Mouse (Mus musculus) cerebellum, adult 2 months (tissue): ENCODE results near the gene Pick1. TPM values are rescaled to one million over a fixed set of nuclear protein-coding genes. Genes with fewer than 3 reads are reported as not detected.

Experiments used
- DNase-seq, 2 experiments: peaks; one replicate each; pipeline ENCODE4 v3.0.0; 2021
- H3K27ac ChIP-seq: fragments of 200-500 bp; 2 replicates; pipeline ENCODE4 v1.5.1; 2012; ENCODE audit warnings: low read length, control low read depth, inconsistent platforms; ENCODE audit not compliant: insufficient read depth
- H3K27me3 ChIP-seq: fragments of 200-500 bp; 2 replicates; pipeline ENCODE4 v1.6.1; 2012; ENCODE audit warnings: inconsistent platforms, mild to moderate bottlenecking, low read length, moderate library complexity; ENCODE audit not compliant: control insufficient read depth, insufficient read depth
- H3K4me1 ChIP-seq: fragments of 200-500 bp; 2 replicates; pipeline ENCODE4 v1.6.1; 2011; ENCODE audit warnings: low read length; ENCODE audit not compliant: control insufficient read depth, insufficient read depth
- H3K4me3 ChIP-seq: fragments of 200-500 bp; replicated peaks from 2 replicates; pipeline ENCODE3; 2011; ENCODE audit warnings: mild to moderate bottlenecking, low read depth, low read length, control low read depth; ENCODE audit not compliant: insufficient read depth
- CTCF ChIP-seq: fragments of 200-500 bp; IDR thresholded peaks from 2 replicates; pipeline ENCODE4 v1.5.1; 2011; ENCODE audit warnings: low read depth, mild to moderate bottlenecking, control low read depth, low read length, moderate library complexity, borderline replicate concordance; ENCODE audit not compliant: insufficient read depth
- POLR2A ChIP-seq: fragments of 200-500 bp; IDR thresholded peaks from 2 replicates; pipeline ENCODE4 v1.6.1; 2011; ENCODE audit warnings: low read length, control low read depth, borderline replicate concordance; ENCODE audit not compliant: insufficient read depth
- WGBS: fragments of 180-500 bp; shearing (Covaris S2); methylation state at CpG from one replicate; pipeline ENCODE4 v1.1.7; 2018; 5-methylcytosine and 5-hydroxymethylcytosine counted together
- polyA plus RNA-seq: library from polyadenylated mRNA; depleted of rRNA; stranded (reverse); fragments of >200 nt; gene quantifications from 2 replicates; pipeline ENCODE4 v1.2.3, GENCODE M21; 2012

Pick1 gene
- polyA plus RNA-seq, 1 experiment: 93.1 TPM

- no peak overlapping the region for H3K27ac ChIP-seq
- TF ChIP-seq CTCF (no peak), POLR2A (no peak)
- H3K4me1 ChIP-seq: peaks cover 4% of the 10 kb centered on the region; the same call in 1 of the 2 replicates
- no peak for DNase-seq
- no peaks in the 10 kb centered on the region for H3K27me3 ChIP-seq
- WGBS: 18% methylated on average over 24 of the region's 24 CpGs
- no peak overlapping the region for H3K4me3 ChIP-seq
These were observed 23.6 kb downstream of the Pick1 start for GRCm38 (mm10) chr15:79252580-79252979.

DNA sequence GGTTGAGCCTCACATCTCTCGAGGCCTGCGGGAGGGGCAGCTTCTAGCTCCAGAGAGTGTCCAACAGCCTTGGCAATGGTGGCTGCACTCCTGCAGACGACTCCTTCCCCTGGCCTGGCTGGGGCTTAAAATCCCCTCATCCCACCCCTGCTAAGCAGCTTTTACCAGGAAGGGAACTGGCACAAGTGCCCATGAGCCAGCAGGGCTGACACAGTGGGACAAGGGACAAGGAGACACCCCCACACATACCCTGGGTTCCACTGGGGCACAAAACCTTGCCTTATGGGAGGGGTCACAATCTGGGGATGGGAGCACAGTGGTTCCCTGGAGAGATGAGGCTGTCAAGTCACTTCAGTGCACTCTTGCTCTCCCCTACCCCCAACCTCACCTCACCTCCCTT lies 25.7 kb downstream of the Pick1 start, which contains the start of gene Slc16a8:
Gene Slc16a8, minus strand, starts transcription at position 101 of the 400 bp plus-strand sequence.
- H3K4me1 ChIP-seq: peaks cover 4% of the 10 kb centered on the region; the same call in 1 of the 2 replicates
- H3K27ac ChIP-seq: no peak within 1 kb of the TSS
- TF ChIP-seq CTCF: no peak
- no peak for DNase-seq
- WGBS: 20% methylated on average over 3 of the region's 3 CpGs
- H3K4me3 ChIP-seq: no peak within 1 kb of the TSS
- no peaks in the 10 kb centered on the region; the same call in 1 of the 2 replicates for H3K27me3 ChIP-seq

GRCm38 (mm10) chr15:79258521-79258920 lies 29.5 kb downstream of the Pick1 start:
- no peak for DNase-seq
- Histone ChIP-seq H3K4me1 (no peaks in the 10 kb centered on the region), H3K27me3 (peaks cover 7% of the 10 kb centered on the region; the same call in 1 of the 2 replicates), H3K4me3 (no peak overlapping the region), H3K27ac (no peak overlapping the region)
- WGBS: 25% methylated on average over 17 of the region's 17 CpGs
- TF ChIP-seq POLR2A: no peak
- TF ChIP-seq CTCF: no peak

DNA sequence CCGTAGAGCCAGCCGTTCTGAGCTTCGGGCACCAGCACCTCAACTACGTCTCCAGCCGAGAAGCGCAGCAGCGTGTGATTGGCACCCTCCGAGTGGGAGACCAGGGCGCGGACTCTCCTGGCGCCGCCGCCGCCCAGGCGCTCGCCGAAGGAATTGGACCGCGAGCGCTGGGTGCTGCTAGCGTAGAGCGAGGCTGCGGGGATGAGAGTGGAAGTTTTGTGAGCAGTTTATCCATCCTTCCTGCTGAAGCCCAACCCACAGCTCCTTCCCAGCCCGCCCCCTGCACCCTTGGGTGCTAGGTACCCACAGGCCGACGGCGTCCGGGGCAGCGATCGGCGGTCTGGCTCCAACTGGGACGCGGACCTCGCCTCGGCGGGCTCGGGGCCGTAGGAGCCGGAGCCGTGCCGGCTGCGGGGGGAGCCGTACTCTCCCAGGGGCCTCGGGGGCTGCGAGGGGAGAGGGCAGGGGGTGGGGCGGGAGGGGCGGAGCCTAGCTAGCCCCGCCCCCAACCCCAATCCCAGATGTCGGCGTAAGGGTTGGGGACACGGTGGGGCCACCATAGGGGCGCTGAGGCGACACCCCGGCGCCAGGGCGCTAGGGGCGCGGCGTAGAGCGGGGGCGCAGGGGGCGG lies 32.2 kb downstream of the Pick1 start:
- H3K27ac ChIP-seq: no peak overlapping the region
- no peak for DNase-seq
- WGBS: 1% methylated on average over 61 of the region's 62 CpGs
- H3K4me3 ChIP-seq: peak overlapping the region; percentile 2
- no peaks in the 10 kb centered on the region for H3K4me1 ChIP-seq
- TF ChIP-seq CTCF: no peak
- no peak for TF ChIP-seq POLR2A
- H3K27me3 ChIP-seq: peaks cover 7% of the 10 kb centered on the region; the same call in 1 of the 2 replicates

DNA sequence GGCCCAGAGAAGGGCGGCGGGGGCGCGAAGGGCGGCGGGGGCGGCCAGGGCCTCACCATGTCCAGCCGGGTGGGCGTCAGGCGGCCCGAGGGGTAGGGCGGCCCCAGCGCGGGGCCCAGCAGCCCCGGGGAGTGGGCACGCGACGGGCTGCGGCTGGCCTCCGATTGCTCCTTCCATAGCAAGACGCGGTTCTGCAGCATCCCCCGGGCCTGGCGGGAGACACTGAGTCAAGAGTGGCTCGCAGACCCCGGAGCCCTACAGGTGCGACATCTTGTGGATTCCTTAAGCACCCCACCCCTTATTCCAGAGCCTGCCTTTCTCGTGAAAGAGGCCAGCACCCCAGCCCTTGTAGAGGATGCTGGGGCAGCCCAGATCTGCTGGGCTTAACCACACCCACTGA lies 32.8 kb downstream of the Pick1 start:
- WGBS: 2% methylated on average over 28 of the region's 28 CpGs

GRCm38 (mm10) chr15:79262375-79262774 lies 33.4 kb downstream of the Pick1 start:
- no peak overlapping the region for H3K27ac ChIP-seq
- H3K4me3 ChIP-seq: no peak overlapping the region
- no peak for DNase-seq
- peaks cover 7% of the 10 kb centered on the region; the same call in 1 of the 2 replicates for H3K27me3 ChIP-seq
- H3K4me1 ChIP-seq: no peaks in the 10 kb centered on the region
- 0 out of 2 replicates have a peak, but pooled peaks have one; percentile 2 for TF ChIP-seq CTCF
- no peak for TF ChIP-seq POLR2A
- WGBS: 19% methylated on average over 13 of the region's 13 CpGs

More for the DNA sequence above, 32.8 kb downstream of the Pick1 start:
- no peaks in the 10 kb centered on the region for H3K4me1 ChIP-seq
- H3K27ac ChIP-seq: no peak overlapping the region
- TF ChIP-seq POLR2A: no peak
- TF ChIP-seq CTCF: no peak
- no peak for DNase-seq
- no peak overlapping the region for H3K4me3 ChIP-seq
- peaks cover 7% of the 10 kb centered on the region; the same call in 1 of the 2 replicates for H3K27me3 ChIP-seq

GRCm38 (mm10) chr15:79262786-79263309 lies 33.9 kb downstream of the Pick1 start:
- H3K27me3 ChIP-seq: peaks cover 7% of the 10 kb centered on the region; the same call in 1 of the 2 replicates
- H3K4me1 ChIP-seq: no peaks in the 10 kb centered on the region
- WGBS: 96% methylated on average over 3 of the region's 3 CpGs
- no peak overlapping the region for H3K27ac ChIP-seq
- no peak overlapping the region for H3K4me3 ChIP-seq
- DNase-seq: no peak
- TF ChIP-seq POLR2A (no peak), CTCF (no peak)

GRCm38 (mm10) chr15:79263726-79264125 lies 34.8 kb downstream of the Pick1 start:
- Histone ChIP-seq H3K4me1 (no peaks in the 10 kb centered on the region), H3K27me3 (peaks cover 7% of the 10 kb centered on the region; the same call in 1 of the 2 replicates), H3K4me3 (no peak overlapping the region), H3K27ac (no peak overlapping the region)
- DNase-seq: no peak
- WGBS: 94% methylated on average over 6 of the region's 6 CpGs
- TF ChIP-seq CTCF (no peak), POLR2A (no peak)
